Mouse (Mus musculus): ENCODE results near the gene Ifit2.
"Not testable (repeated sequence)": the region's sequence is repeated elsewhere in the genome, so short reads cannot be mapped to it uniquely, and the experiment has no call there.

GRCm38 (mm10) chr19:34583126-34583766, 32.8 kb downstream of the Ifit2 start, which contains the start of gene Ifit3:
- TF ChIP-seq CTCF (IDR thresholded peaks at IDR 0.05; ENCODE audit: low read depth); EP300 (optimal IDR thresholded peaks at IDR 0.05): not testable (repeated sequence)

All from stomach, postnatal 0 days (tissue).